Mouse (Mus musculus): Measurements from ENCODE around the gene Smim6. TPM values are rescaled to one million over a fixed set of nuclear protein-coding genes. Genes with fewer than 3 reads are reported as not detected.
A peak's percentile ranks its signal among the peaks of the same experiment; 100 is the strongest.

Smim6 gene
- polyA plus RNA-seq, 1 experiment, result not detected

- TF ChIP-seq POLR2A (IDR thresholded peaks at IDR 0.05; ENCODE audit: low read depth, low read length) (no peak), CTCF (IDR thresholded peaks at IDR 0.05; ENCODE audit: borderline replicate concordance, insufficient read depth, low read length) (no peak)
- Histone ChIP-seq H3K27ac (ENCODE audit: insufficient read depth, low read length) (no peak overlapping the region), H3K4me3 (ENCODE audit: insufficient read depth, low read length) (no peak overlapping the region), H3K4me1 (ENCODE audit: control insufficient read depth, insufficient read depth, low read length) (no peaks in the 10 kb centered on the region)
Observed at GRCm38 (mm10) chr11:115906116-115906515, 5.7 kb upstream of the Smim6 start.

- H3K4me1 ChIP-seq (ENCODE audit: control insufficient read depth, insufficient read depth, low read length), result no peaks in the 10 kb centered on the region
- TF ChIP-seq CTCF (IDR thresholded peaks at IDR 0.05; ENCODE audit: borderline replicate concordance, insufficient read depth, low read length), result no peak
- TF ChIP-seq POLR2A (IDR thresholded peaks at IDR 0.05; ENCODE audit: low read depth, low read length), result no peak
- no peak overlapping the region for H3K4me3 ChIP-seq (ENCODE audit: insufficient read depth, low read length)
- no peak overlapping the region for H3K27ac ChIP-seq (ENCODE audit: insufficient read depth, low read length)
Observed at GRCm38 (mm10) chr11:115906521-115906920, 5.3 kb upstream of the Smim6 start.

- TF ChIP-seq CTCF (IDR thresholded peaks at IDR 0.05; ENCODE audit: borderline replicate concordance, insufficient read depth, low read length) (no peak), POLR2A (IDR thresholded peaks at IDR 0.05; ENCODE audit: low read depth, low read length) (no peak)
- Histone ChIP-seq H3K27ac (ENCODE audit: insufficient read depth, low read length) (no peak overlapping the region), H3K4me1 (ENCODE audit: control insufficient read depth, insufficient read depth, low read length) (no peaks in the 10 kb centered on the region), H3K4me3 (ENCODE audit: insufficient read depth, low read length) (no peak overlapping the region)
Observed at GRCm38 (mm10) chr11:115911134-115911561, 669 bp upstream of the Smim6 start.

GRCm38 (mm10) chr11:115916579-115916978 is 4.8 kb downstream of the Smim6 start:
- H3K4me1 ChIP-seq (ENCODE audit: control insufficient read depth, insufficient read depth, low read length), result no peaks in the 10 kb centered on the region
- TF ChIP-seq POLR2A (IDR thresholded peaks at IDR 0.05; ENCODE audit: low read depth, low read length), result no peak
- TF ChIP-seq CTCF (IDR thresholded peaks at IDR 0.05; ENCODE audit: borderline replicate concordance, insufficient read depth, low read length), result no peak
- no peak overlapping the region for H3K27ac ChIP-seq (ENCODE audit: insufficient read depth, low read length)
- H3K4me3 ChIP-seq (ENCODE audit: insufficient read depth, low read length), result no peak overlapping the region

- no peak overlapping the region for H3K27ac ChIP-seq (ENCODE audit: insufficient read depth, low read length)
- TF ChIP-seq POLR2A (IDR thresholded peaks at IDR 0.05; ENCODE audit: low read depth, low read length) (no peak), CTCF (IDR thresholded peaks at IDR 0.05; ENCODE audit: borderline replicate concordance, insufficient read depth, low read length) (no peak)
- no peak overlapping the region for H3K4me3 ChIP-seq (ENCODE audit: insufficient read depth, low read length)
- no peaks in the 10 kb centered on the region for H3K4me1 ChIP-seq (ENCODE audit: control insufficient read depth, insufficient read depth, low read length)
Observed at GRCm38 (mm10) chr11:115918637-115919036, 6.8 kb downstream of the Smim6 start.

GRCm38 (mm10) chr11:115919073-115919472 is 7.3 kb downstream of the Smim6 start:
- TF ChIP-seq CTCF (IDR thresholded peaks at IDR 0.05; ENCODE audit: borderline replicate concordance, insufficient read depth, low read length) (no peak), POLR2A (IDR thresholded peaks at IDR 0.05; ENCODE audit: low read depth, low read length) (no peak)

GRCm38 (mm10) chr11:115920110-115920818 is 8.4 kb downstream of the Smim6 start:
- no peak overlapping the region for H3K4me3 ChIP-seq (ENCODE audit: insufficient read depth, low read length)
- 0 out of 2 replicates have a peak, but pooled peaks have one; percentile 2 for TF ChIP-seq CTCF (IDR thresholded peaks at IDR 0.05; ENCODE audit: borderline replicate concordance, insufficient read depth, low read length)
- no peak for TF ChIP-seq POLR2A (IDR thresholded peaks at IDR 0.05; ENCODE audit: low read depth, low read length)
- no peaks in the 10 kb centered on the region for H3K4me1 ChIP-seq (ENCODE audit: control insufficient read depth, insufficient read depth, low read length)
- no peak overlapping the region for H3K27ac ChIP-seq (ENCODE audit: insufficient read depth, low read length)

More at GRCm38 (mm10) chr11:115919073-115919472, 7.3 kb downstream of the Smim6 start:
- Histone ChIP-seq H3K4me3 (ENCODE audit: insufficient read depth, low read length) (no peak overlapping the region), H3K4me1 (ENCODE audit: control insufficient read depth, insufficient read depth, low read length) (no peaks in the 10 kb centered on the region), H3K27ac (ENCODE audit: insufficient read depth, low read length) (no peak overlapping the region)

GRCm38 (mm10) chr11:115921986-115922385 is 10.2 kb downstream of the Smim6 start:
- TF ChIP-seq CTCF (IDR thresholded peaks at IDR 0.05; ENCODE audit: borderline replicate concordance, insufficient read depth, low read length) (no peak), POLR2A (IDR thresholded peaks at IDR 0.05; ENCODE audit: low read depth, low read length) (no peak)
- Histone ChIP-seq H3K27ac (ENCODE audit: insufficient read depth, low read length) (no peak overlapping the region), H3K4me3 (ENCODE audit: insufficient read depth, low read length) (no peak overlapping the region)

GRCm38 (mm10) chr11:115929031-115929430 is 17.2 kb downstream of the Smim6 start:
- TF ChIP-seq POLR2A (IDR thresholded peaks at IDR 0.05; ENCODE audit: low read depth, low read length) (no peak), CTCF (IDR thresholded peaks at IDR 0.05; ENCODE audit: borderline replicate concordance, insufficient read depth, low read length) (no peak)
- Histone ChIP-seq H3K4me3 (ENCODE audit: insufficient read depth, low read length) (no peak overlapping the region), H3K4me1 (ENCODE audit: control insufficient read depth, insufficient read depth, low read length) (no peaks in the 10 kb centered on the region), H3K27ac (ENCODE audit: insufficient read depth, low read length) (no peak overlapping the region)

More at GRCm38 (mm10) chr11:115921986-115922385, 10.2 kb downstream of the Smim6 start:
- H3K4me1 ChIP-seq (ENCODE audit: control insufficient read depth, insufficient read depth, low read length), result no peaks in the 10 kb centered on the region

GRCm38 (mm10) chr11:115929818-115930217 is 18.0 kb downstream of the Smim6 start:
- H3K27ac ChIP-seq (ENCODE audit: insufficient read depth, low read length), result no peak overlapping the region
- no peak overlapping the region for H3K4me3 ChIP-seq (ENCODE audit: insufficient read depth, low read length)
- TF ChIP-seq CTCF (IDR thresholded peaks at IDR 0.05; ENCODE audit: borderline replicate concordance, insufficient read depth, low read length) (no peak), POLR2A (IDR thresholded peaks at IDR 0.05; ENCODE audit: low read depth, low read length) (no peak)
- H3K4me1 ChIP-seq (ENCODE audit: control insufficient read depth, insufficient read depth, low read length), result no peaks in the 10 kb centered on the region

Data from embryonic fibroblast, embryonic 13.5 days (primary cell).